Mouse (Mus musculus) neural tube, embryonic 14.5 days (tissue): Measurements from ENCODE around the gene Adgrf1. TPM values are rescaled to one million over a fixed set of nuclear protein-coding genes. Genes with fewer than 3 reads are reported as not detected.
A peak's percentile ranks its signal among the peaks of the same experiment; 100 is the strongest.
"Not testable (repeated sequence)": the region's sequence is repeated elsewhere in the genome, so short reads cannot be mapped to it uniquely, and the experiment has no call there.

Experiments
- ATAC-seq: fragments of 200-750 bp; cut with Nextera tagmentation; 2 replicates; pipeline ENCODE4 v1.8.0; 2017; ENCODE audit warnings: low read depth, mild to moderate bottlenecking, moderate TSS enrichment, moderate library complexity
- H3K27ac ChIP-seq: fragments of 300-500 bp; sonication (generic); 2 replicates; pipeline ENCODE4 v1.5.1; 2014; ENCODE audit warnings: low read depth, mild to moderate bottlenecking, control low read depth, low read length, moderate library complexity, mixed read lengths
- H3K27me3 ChIP-seq: fragments of 300-500 bp; sonication (generic); 2 replicates; pipeline ENCODE4 v1.6.1; 2014; ENCODE audit warnings: low read length; ENCODE audit not compliant: control insufficient read depth, insufficient read depth
- H3K36me3 ChIP-seq: fragments of 300-500 bp; sonication (generic); 2 replicates; pipeline ENCODE4 v1.6.1; 2014; ENCODE audit warnings: low read length, mixed read lengths; ENCODE audit not compliant: control insufficient read depth, insufficient read depth
- H3K4me1 ChIP-seq: fragments of 300-500 bp; sonication (generic); 2 replicates; pipeline ENCODE4 v1.6.1; 2014; ENCODE audit warnings: low read length; ENCODE audit not compliant: control insufficient read depth, insufficient read depth
- H3K4me2 ChIP-seq: fragments of 300-500 bp; sonication (generic); 2 replicates; pipeline ENCODE4 v1.6.1; 2014; ENCODE audit warnings: mild to moderate bottlenecking, low read depth, low read length, control low read depth
- H3K4me3 ChIP-seq: fragments of 300-500 bp; sonication (generic); 2 replicates; pipeline ENCODE4 v1.5.1; 2014; ENCODE audit warnings: low read depth, low read length, control low read depth, mixed read lengths
- H3K9ac ChIP-seq: fragments of 300-500 bp; sonication (generic); replicated peaks from 2 replicates; pipeline ENCODE4 v1.6.1; 2014; ENCODE audit warnings: low read depth, mild to moderate bottlenecking, control low read depth, low read length, mixed read lengths
- H3K9me3 ChIP-seq: fragments of 300-500 bp; sonication (generic); 2 replicates; pipeline ENCODE4 v1.6.1; 2016; ENCODE audit warnings: low read length; ENCODE audit not compliant: control insufficient read depth
- WGBS: fragments of 180-500 bp; shearing (Covaris S2); extraction: QIAGEN DNeasy Blood & Tissue Kit; methylation state at CpG from one replicate; pipeline ENCODE4 v1.1.7; 2014; 5-methylcytosine and 5-hydroxymethylcytosine counted together
- polyA plus RNA-seq: library from polyadenylated mRNA; unstranded; fragments of >200 nt; fragmentation: Nextera tagmentation; extraction: Ambion mirVana; gene quantifications from 2 replicates; pipeline ENCODE4 v1.2.1, GENCODE M21; 2014

The Adgrf1 gene
- polyA plus RNA-seq, 1 experiment from 2014 or later: not detected

- H3K9ac ChIP-seq: no peak overlapping the region
- no peak for ATAC-seq
- H3K4me3 ChIP-seq: no peak overlapping the region
- H3K4me1 ChIP-seq: no peaks in the 10 kb centered on the region
- 59% methylated on average over 9 of the region's 9 CpGs for WGBS
- H3K9me3 ChIP-seq: no peaks in the 10 kb centered on the region
- no peaks in the 10 kb centered on the region for H3K27me3 ChIP-seq
- H3K27ac ChIP-seq: no peak overlapping the region
- no peak overlapping the region for H3K4me2 ChIP-seq
- H3K36me3 ChIP-seq: no peaks in the 10 kb centered on the region
Measured at GRCm38 (mm10) chr17:43334074-43334473, 63.9 kb downstream of the Adgrf1 start.

- Histone ChIP-seq H3K9me3 (no peaks in the 10 kb centered on the region), H3K4me2 (no peak overlapping the region), H3K4me1 (no peaks in the 10 kb centered on the region), H3K36me3 (no peaks in the 10 kb centered on the region), H3K27me3 (no peaks in the 10 kb centered on the region), H3K27ac (no peak overlapping the region), H3K9ac (no peak overlapping the region), H3K4me3 (no peak overlapping the region)
- WGBS: 91% methylated on average over 2 of the region's 2 CpGs
- no peak for ATAC-seq
Measured at GRCm38 (mm10) chr17:43337643-43338042, 67.5 kb downstream of the Adgrf1 start.

GRCm38 (mm10) chr17:43338279-43338678 lies 68.2 kb downstream of the Adgrf1 start:
- WGBS: 91% methylated on average over 3 of the region's 3 CpGs
- H3K4me1 ChIP-seq: no peaks in the 10 kb centered on the region
- no peak overlapping the region for H3K4me3 ChIP-seq
- H3K27ac ChIP-seq: no peak overlapping the region
- no peaks in the 10 kb centered on the region for H3K27me3 ChIP-seq
- H3K36me3 ChIP-seq: no peaks in the 10 kb centered on the region
- H3K4me2 ChIP-seq: no peak overlapping the region
- H3K9ac ChIP-seq: no peak overlapping the region
- ATAC-seq: no peak
- H3K9me3 ChIP-seq: no peaks in the 10 kb centered on the region

GRCm38 (mm10) chr17:43346499-43346898 lies 76.4 kb downstream of the Adgrf1 start:
- ATAC-seq, H3K4me1 ChIP-seq, H3K4me2 ChIP-seq, H3K4me3 ChIP-seq, H3K36me3 ChIP-seq, H3K9me3 ChIP-seq, H3K27ac ChIP-seq, H3K9ac ChIP-seq, H3K27me3 ChIP-seq: not testable (repeated sequence)
- WGBS: 98% methylated on average over 2 of the region's 2 CpGs

GRCm38 (mm10) chr17:43357902-43358539 lies 87.9 kb downstream of the Adgrf1 start:
- Histone ChIP-seq H3K4me1 (no peaks in the 10 kb centered on the region), H3K9ac (no peak overlapping the region), H3K4me3 (no peak overlapping the region), H3K36me3 (no peaks in the 10 kb centered on the region), H3K9me3 (no peaks in the 10 kb centered on the region), H3K27ac (no peak overlapping the region), H3K27me3 (no peaks in the 10 kb centered on the region), H3K4me2 (0 out of 2 replicates have a peak overlapping the region, but pooled peaks have one; percentile 8)
- no peak for ATAC-seq
- 13% methylated on average over 9 of the region's 9 CpGs for WGBS

DNA sequence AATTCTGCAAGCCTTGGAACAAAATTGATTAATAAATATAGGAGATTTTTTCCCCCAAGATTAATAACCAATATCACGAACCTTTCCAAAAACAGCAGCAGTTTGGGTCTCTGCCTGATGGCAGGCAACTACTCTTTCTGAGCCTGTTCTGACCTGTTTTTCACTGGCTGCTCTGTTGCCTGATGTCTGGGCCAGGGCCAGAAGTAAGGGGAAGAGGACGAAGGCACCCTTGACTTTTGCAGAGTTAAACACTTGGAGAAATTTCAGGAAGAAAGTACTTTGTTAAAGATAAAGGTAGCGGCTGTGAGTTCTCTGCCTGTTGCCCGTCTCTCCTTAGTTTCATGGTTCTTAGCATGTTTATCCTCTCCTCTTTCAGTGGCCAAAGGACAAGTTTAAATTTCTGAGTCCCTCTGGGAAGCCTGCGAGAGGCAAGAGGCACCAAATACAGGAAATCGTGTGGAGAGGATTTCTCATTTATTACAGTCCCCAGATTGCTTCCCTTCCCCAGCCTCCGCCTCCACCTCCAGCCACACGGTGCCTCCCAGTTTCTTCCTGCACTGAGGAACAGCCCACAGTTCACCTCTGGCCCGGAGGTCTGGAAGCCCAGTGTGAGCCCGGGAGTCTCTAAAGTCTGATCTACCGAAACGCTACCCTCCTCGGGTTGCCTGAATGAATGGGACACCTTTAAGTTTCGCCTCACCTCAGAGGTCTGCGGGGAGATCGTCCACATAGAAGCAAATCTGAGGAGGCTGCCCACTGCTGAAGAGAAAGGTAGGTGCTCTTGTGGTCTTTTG lies 89.9 kb downstream of the Adgrf1 start, which contains the start of gene Adgrf5:
Gene Adgrf5 (plus strand): TSS at position 626 of the 794 bp plus-strand sequence.
- no peak within 1 kb of the TSS for H3K27ac ChIP-seq
- no peaks in the 10 kb centered on the region for H3K36me3 ChIP-seq
- ATAC-seq: no peak
- no peaks in the 10 kb centered on the region for H3K9me3 ChIP-seq
- 59% methylated on average over 16 of the region's 16 CpGs for WGBS
- H3K9ac ChIP-seq: no peak within 1 kb of the TSS
- H3K27me3 ChIP-seq: no peaks in the 10 kb centered on the region
- no peak within 1 kb of the TSS for H3K4me2 ChIP-seq
- H3K4me3 ChIP-seq: peak within 1 kb of the TSS; percentile 8; the same call in 1 of the 2 replicates
- H3K4me1 ChIP-seq: no peaks in the 10 kb centered on the region

- no peak overlapping the region for H3K27ac ChIP-seq
- no peaks in the 10 kb centered on the region for H3K27me3 ChIP-seq
- no peaks in the 10 kb centered on the region for H3K36me3 ChIP-seq
- H3K4me2 ChIP-seq: no peak overlapping the region
- no peak overlapping the region for H3K9ac ChIP-seq
- ATAC-seq: no peak
- peak overlapping the region; percentile 8; the same call in 1 of the 2 replicates for H3K4me3 ChIP-seq
- no peaks in the 10 kb centered on the region for H3K9me3 ChIP-seq
- no peaks in the 10 kb centered on the region for H3K4me1 ChIP-seq
- WGBS: 76% methylated on average over 11 of the region's 11 CpGs
Measured at GRCm38 (mm10) chr17:43361021-43361420, 90.9 kb downstream of the Adgrf1 start.

DNA sequence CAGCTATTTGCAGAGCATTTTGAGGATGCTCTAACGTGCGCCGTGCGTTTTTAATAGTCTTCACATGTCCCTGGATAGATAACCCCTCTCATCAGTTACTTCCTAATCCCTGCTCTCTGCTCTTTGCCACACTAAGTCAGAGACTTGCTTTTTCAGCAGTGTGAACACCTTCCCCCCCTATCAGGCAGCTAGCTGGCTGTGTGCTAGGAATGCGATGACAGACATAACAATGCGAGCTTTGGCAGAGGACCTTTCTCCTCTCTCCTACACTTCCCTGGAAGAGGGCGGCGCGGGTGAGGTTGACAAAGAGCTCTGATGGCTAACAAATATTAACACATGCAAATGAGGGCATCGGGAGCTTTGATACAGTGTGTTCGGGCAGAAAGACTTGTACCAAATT lies 92.2 kb downstream of the Adgrf1 start:
- no peaks in the 10 kb centered on the region for H3K27me3 ChIP-seq
- no peaks in the 10 kb centered on the region for H3K4me1 ChIP-seq
- no peaks in the 10 kb centered on the region for H3K9me3 ChIP-seq
- ATAC-seq: no peak
- no peak overlapping the region for H3K9ac ChIP-seq
- H3K4me2 ChIP-seq: no peak overlapping the region
- WGBS: 70% methylated on average over 11 of the region's 11 CpGs
- no peaks in the 10 kb centered on the region for H3K36me3 ChIP-seq
- no peak overlapping the region for H3K4me3 ChIP-seq
- H3K27ac ChIP-seq: no peak overlapping the region

DNA sequence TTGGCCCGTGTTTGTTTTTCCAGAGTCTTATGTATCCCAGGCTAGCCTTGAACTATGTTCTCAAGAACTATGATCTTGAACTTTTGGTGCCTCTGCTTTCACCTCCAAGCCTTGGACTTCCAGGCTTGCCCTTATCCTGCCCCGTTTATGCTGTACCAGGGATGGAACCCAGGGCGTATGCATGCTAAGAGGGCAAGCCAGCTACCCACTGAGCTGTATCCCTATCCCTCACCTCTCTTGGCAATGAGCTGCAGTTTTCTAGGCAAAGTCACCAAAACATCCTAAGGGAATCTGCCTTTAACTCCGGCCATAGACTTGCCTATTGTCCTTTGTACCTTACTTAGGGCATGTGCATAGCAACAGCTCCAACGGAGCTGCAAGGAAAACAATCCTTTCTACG lies 92.8 kb downstream of the Adgrf1 start:
- ATAC-seq: no peak
- H3K4me3 ChIP-seq: no peak overlapping the region
- no peaks in the 10 kb centered on the region for H3K4me1 ChIP-seq
- no peak overlapping the region for H3K9ac ChIP-seq
- H3K4me2 ChIP-seq: no peak overlapping the region
- H3K27ac ChIP-seq: no peak overlapping the region
- no peaks in the 10 kb centered on the region for H3K36me3 ChIP-seq
- H3K9me3 ChIP-seq: no peaks in the 10 kb centered on the region
- 69% methylated on average over 6 of the region's 6 CpGs for WGBS
- no peaks in the 10 kb centered on the region for H3K27me3 ChIP-seq
